Mouse (Mus musculus) liver, adult 2 months (tissue): ENCODE measurements around the gene Sult4a1. TPM values are rescaled to one million over a fixed set of nuclear protein-coding genes. Genes with fewer than 3 reads are reported as not detected.

ENCODE experiments used
- DNase-seq: peaks from one replicate; pipeline ENCODE4 v3.0.0-alpha.2; 2011; ENCODE audit warnings: low read depth, low spot score; ENCODE audit errors: extremely low read depth
- H3K27ac ChIP-seq: fragments of 200-500 bp; replicated peaks from 2 replicates; pipeline ENCODE4 v1.5.1; 2012; ENCODE audit warnings: low read depth, mild to moderate bottlenecking, control low read depth, inconsistent platforms, low read length; ENCODE audit not compliant: insufficient read depth
- H3K27me3 ChIP-seq: fragments of 200-500 bp; 2 replicates; pipeline ENCODE4 v1.6.1; 2012; ENCODE audit warnings: mild to moderate bottlenecking, moderate library complexity, low read length, inconsistent platforms; ENCODE audit not compliant: control insufficient read depth, insufficient read depth
- H3K36me3 ChIP-seq: fragments of 200-500 bp; 2 replicates; pipeline ENCODE4 v1.6.1; 2012; ENCODE audit warnings: low read length, inconsistent platforms; ENCODE audit not compliant: control insufficient read depth, insufficient read depth
- H3K4me1 ChIP-seq: fragments of 200-500 bp; 2 replicates; pipeline ENCODE4 v1.6.1; 2011; ENCODE audit warnings: low read length; ENCODE audit not compliant: control insufficient read depth, insufficient read depth
- H3K4me3 ChIP-seq: fragments of 200-500 bp; 2 replicates; pipeline ENCODE4 v1.5.1; 2011; ENCODE audit warnings: low read depth, mild to moderate bottlenecking, control low read depth, low read length, moderate library complexity; ENCODE audit not compliant: insufficient read depth
- H3K79me2 ChIP-seq: fragments of 200-500 bp; 2 replicates; pipeline ENCODE4 v1.6.1; 2012; ENCODE audit warnings: inconsistent platforms, mild to moderate bottlenecking, low read length, moderate library complexity; ENCODE audit not compliant: control insufficient read depth, insufficient read depth
- H3K9ac ChIP-seq: fragments of 200-500 bp; 2 replicates; pipeline ENCODE4 v1.6.1; 2012; ENCODE audit warnings: low read depth, mild to moderate bottlenecking, control low read depth, inconsistent platforms, low read length
- CTCF ChIP-seq: fragments of 200-500 bp; IDR thresholded peaks from 2 replicates; pipeline ENCODE4 v1.5.1; 2011; ENCODE audit warnings: low read depth, low read length, control low read depth
- POLR2A ChIP-seq: fragments of 200-500 bp; IDR thresholded peaks from 2 replicates; pipeline ENCODE4 v1.6.1; 2011; ENCODE audit warnings: low read length, control low read depth; ENCODE audit not compliant: insufficient read depth; ENCODE audit errors: extremely low read depth
- WGBS: fragments of 180-500 bp; shearing (Covaris S2); methylation state at CpG from one replicate; pipeline ENCODE4 v1.1.7; 2018; 5-methylcytosine and 5-hydroxymethylcytosine counted together
- polyA plus RNA-seq: library from polyadenylated mRNA; depleted of rRNA; stranded (reverse); fragments of >200 nt; gene quantifications from 2 replicates; pipeline ENCODE4 v1.2.3, GENCODE M21; 2012
- total RNA-seq: library from RNA; depleted of rRNA; stranded (reverse); fragments of >200 nt; gene quantifications from 2 replicates; pipeline ENCODE4 v1.2.3, GENCODE M21; 2014

Gene Sult4a1
- total and polyA plus RNA-seq, 2 experiments = not detected

GRCm38 (mm10) chr15:84077151-84077550 is 28.4 kb downstream of the Sult4a1 start:
- H3K4me1 ChIP-seq = peaks cover 2% of the 10 kb centered on the region; the same call in 1 of the 2 replicates
- no peak overlapping the region for H3K27ac ChIP-seq
- WGBS = 73% methylated on average over 17 of the region's 17 CpGs
- no peak overlapping the region for H3K4me3 ChIP-seq
- no peak for DNase-seq
- no peaks in the 10 kb centered on the region for H3K27me3 ChIP-seq
- no peaks in the 10 kb centered on the region for H3K79me2 ChIP-seq
- TF ChIP-seq CTCF (no peak), POLR2A (no peak)
- H3K36me3 ChIP-seq = no peaks in the 10 kb centered on the region
- no peak overlapping the region for H3K9ac ChIP-seq

- H3K9ac ChIP-seq = no peak overlapping the region
- peaks cover 2% of the 10 kb centered on the region; the same call in 1 of the 2 replicates for H3K4me1 ChIP-seq
- H3K36me3 ChIP-seq = no peaks in the 10 kb centered on the region
- TF ChIP-seq CTCF (no peak), POLR2A (no peak)
- H3K27me3 ChIP-seq = 0 out of 2 replicates have a peak, but pooled peaks cover 3% of the 10 kb centered on the region
- H3K79me2 ChIP-seq = no peaks in the 10 kb centered on the region
- DNase-seq = no peak
- WGBS = 32% methylated on average over 17 of the region's 17 CpGs
- no peak overlapping the region for H3K27ac ChIP-seq
- no peak overlapping the region for H3K4me3 ChIP-seq
Measured at GRCm38 (mm10) chr15:84074705-84075185, 30.8 kb downstream of the Sult4a1 start.

- no peak for TF ChIP-seq POLR2A
- peak; percentile 97 for TF ChIP-seq CTCF
- 10% methylated on average over 15 of the region's 15 CpGs for WGBS
- Histone ChIP-seq H3K27ac (no peak overlapping the region), H3K27me3 (0 out of 2 replicates have a peak, but pooled peaks cover 3% of the 10 kb centered on the region), H3K4me1 (peaks cover 2% of the 10 kb centered on the region; the same call in 1 of the 2 replicates), H3K36me3 (no peaks in the 10 kb centered on the region), H3K79me2 (no peaks in the 10 kb centered on the region), H3K9ac (no peak overlapping the region), H3K4me3 (no peak overlapping the region)
- peak; percentile 18 for DNase-seq
Measured at GRCm38 (mm10) chr15:84073911-84074704, 31.4 kb downstream of the Sult4a1 start.

GRCm38 (mm10) chr15:84073058-84073457 is 32.5 kb downstream of the Sult4a1 start:
- Histone ChIP-seq H3K27ac (no peak overlapping the region), H3K79me2 (no peaks in the 10 kb centered on the region), H3K36me3 (no peaks in the 10 kb centered on the region), H3K4me3 (no peak overlapping the region), H3K4me1 (peaks cover 2% of the 10 kb centered on the region; the same call in 1 of the 2 replicates), H3K27me3 (peaks cover 7% of the 10 kb centered on the region; the same call in 1 of the 2 replicates), H3K9ac (no peak overlapping the region)
- TF ChIP-seq POLR2A = no peak
- TF ChIP-seq CTCF = no peak
- WGBS = 38% methylated on average over 8 of the region's 8 CpGs
- no peak for DNase-seq

- H3K27me3 ChIP-seq = peaks cover 7% of the 10 kb centered on the region; the same call in 1 of the 2 replicates
- H3K9ac ChIP-seq = no peak overlapping the region
- peak; percentile 18 for DNase-seq
- H3K27ac ChIP-seq = no peak overlapping the region
- H3K36me3 ChIP-seq = no peaks in the 10 kb centered on the region
- TF ChIP-seq POLR2A (no peak), CTCF (peak; percentile 64; the same call in 1 of the 2 replicates)
- no peak overlapping the region for H3K4me3 ChIP-seq
- H3K79me2 ChIP-seq = no peaks in the 10 kb centered on the region
- 34% methylated on average over 7 of the region's 7 CpGs for WGBS
- H3K4me1 ChIP-seq = peaks cover 2% of the 10 kb centered on the region; the same call in 1 of the 2 replicates
Measured at GRCm38 (mm10) chr15:84072226-84072625, 33.3 kb downstream of the Sult4a1 start.

GRCm38 (mm10) chr15:84070116-84070676 is 35.4 kb downstream of the Sult4a1 start:
- Histone ChIP-seq H3K79me2 (no peaks in the 10 kb centered on the region), H3K27ac (no peak overlapping the region), H3K9ac (no peak overlapping the region), H3K4me1 (peaks cover 2% of the 10 kb centered on the region; the same call in 1 of the 2 replicates), H3K4me3 (no peak overlapping the region), H3K36me3 (no peaks in the 10 kb centered on the region), H3K27me3 (peaks cover 11% of the 10 kb centered on the region; the same call in 1 of the 2 replicates)
- no peak for TF ChIP-seq POLR2A
- no peak for TF ChIP-seq CTCF
- DNase-seq = no peak
- WGBS = 5% methylated on average over 13 of the region's 13 CpGs
